Mouse (Mus musculus): ENCODE measurements around the gene Dnase1l3. TPM values are rescaled to one million over a fixed set of nuclear protein-coding genes. Genes with fewer than 3 reads are reported as not detected.

Dnase1l3 gene
- polyA plus RNA-seq, 1 experiment, result 0.30 TPM

DNA sequence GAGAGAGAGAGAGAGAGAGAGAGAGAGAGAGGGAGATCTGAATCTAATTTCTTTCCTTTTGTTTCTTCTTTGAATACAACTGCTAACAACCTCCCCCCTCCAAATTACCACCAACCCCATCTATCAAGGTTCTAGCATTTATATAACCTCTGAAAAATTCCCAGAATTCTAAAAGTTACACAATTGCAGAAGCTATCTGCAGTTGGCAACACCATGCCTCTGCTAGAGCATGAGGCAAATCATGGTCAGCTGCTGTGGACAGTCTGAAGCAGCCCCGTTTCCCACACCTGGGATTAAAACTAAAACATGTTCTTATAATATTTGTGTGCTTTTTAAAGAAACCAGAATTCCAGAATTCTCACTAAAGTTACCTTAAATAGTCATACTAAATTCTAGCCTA is 35.4 kb upstream of the Dnase1l3 start:
- H3K36me3 ChIP-seq (ENCODE audit: control insufficient read depth, insufficient read depth, low read length, poor library complexity, severe bottlenecking), result no peaks in the 10 kb centered on the region

DNA sequence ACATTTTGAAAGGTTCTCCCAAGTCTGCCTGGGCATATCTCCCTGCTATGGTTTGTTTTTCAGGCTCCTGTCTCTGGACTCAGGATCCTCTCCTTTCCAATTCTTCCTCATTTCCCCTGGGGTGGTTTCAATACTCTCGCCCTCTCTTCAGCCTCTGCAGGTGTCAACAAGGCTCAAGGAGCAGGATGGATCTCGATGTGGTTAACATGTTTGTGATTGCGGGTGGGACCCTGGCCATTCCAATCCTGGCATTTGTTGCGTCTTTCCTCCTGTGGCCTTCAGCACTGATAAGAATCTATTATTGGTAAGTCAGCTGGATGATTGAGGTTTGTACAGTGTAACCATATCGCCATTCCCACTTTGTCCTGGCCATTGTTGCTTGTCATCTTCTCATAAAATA is 33.7 kb upstream of the Dnase1l3 start:
- no peak for TF ChIP-seq POLR2A (IDR thresholded peaks at IDR 0.05; ENCODE audit: insufficient read depth, low read length)
- TF ChIP-seq CTCF (IDR thresholded peaks at IDR 0.05; ENCODE audit: low read depth, low read length), result no peak
- no peak for TF ChIP-seq EP300 (IDR thresholded peaks at IDR 0.05; ENCODE audit: insufficient read depth, low read depth, low read length)
- no peak overlapping the region for H3K9ac ChIP-seq (ENCODE audit: low read depth, poor library complexity, severe bottlenecking)

More for the DNA sequence above, 35.4 kb upstream of the Dnase1l3 start:
- H3K27ac ChIP-seq (ENCODE audit: insufficient read depth, low read length), result no peak overlapping the region
- H3K27me3 ChIP-seq (ENCODE audit: control insufficient read depth, insufficient read depth, low read length, poor library complexity, severe bottlenecking), result no peaks in the 10 kb centered on the region
- no peak overlapping the region for H3K4me3 ChIP-seq (ENCODE audit: low read depth, low read length)
- TF ChIP-seq POLR2A (IDR thresholded peaks at IDR 0.05; ENCODE audit: insufficient read depth, low read length), result no peak
- H3K9ac ChIP-seq (ENCODE audit: low read depth, poor library complexity, severe bottlenecking), result no peak overlapping the region
- H3K9me3 ChIP-seq (replicated peaks; ENCODE audit: control insufficient read depth, insufficient read depth, low read length, poor library complexity, severe bottlenecking), result no peaks in the 10 kb centered on the region
- peaks cover 3% of the 10 kb centered on the region for H3K4me1 ChIP-seq (ENCODE audit: control insufficient read depth, insufficient read depth, low read length)

DNA sequence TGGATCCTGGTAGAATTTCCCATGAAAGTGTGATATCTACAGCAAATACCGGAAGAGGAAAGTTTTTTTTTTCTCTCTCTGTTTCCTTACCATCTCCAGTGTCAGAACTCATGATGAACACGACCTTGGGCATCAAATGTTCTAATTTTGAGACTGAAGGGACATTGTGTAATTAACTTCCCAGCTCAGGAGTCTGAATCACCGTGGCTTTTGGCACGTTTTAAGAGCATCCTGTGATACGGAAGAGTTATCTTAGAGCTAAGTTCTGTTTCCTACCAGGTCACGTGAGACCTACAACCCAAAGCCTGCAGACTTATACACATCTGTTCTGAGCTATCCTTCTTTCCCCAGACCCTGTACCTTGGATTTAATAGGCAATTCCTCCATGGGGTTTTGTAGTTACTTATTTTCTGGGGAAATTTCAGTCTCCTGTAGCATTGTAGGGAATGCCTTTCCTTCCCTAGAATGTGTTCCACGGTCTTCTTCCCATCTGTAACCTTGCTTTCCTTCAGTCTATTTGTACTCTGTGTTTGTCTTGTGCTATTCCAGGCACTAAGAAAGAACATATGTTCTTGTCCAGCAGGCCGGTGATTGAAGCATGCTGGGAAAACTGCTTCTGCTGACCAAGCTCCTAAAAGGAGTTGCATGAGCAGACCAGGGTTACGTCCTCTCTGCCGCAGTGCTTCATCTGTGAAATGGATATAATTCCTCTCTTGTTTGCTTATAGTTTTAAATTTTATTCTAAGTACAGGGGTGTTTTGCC is 32.6 kb upstream of the Dnase1l3 start:
- Histone ChIP-seq H3K27me3 (ENCODE audit: control insufficient read depth, insufficient read depth, low read length, poor library complexity, severe bottlenecking) (no peaks in the 10 kb centered on the region), H3K9ac (ENCODE audit: low read depth, poor library complexity, severe bottlenecking) (no peak overlapping the region), H3K9me3 (replicated peaks; ENCODE audit: control insufficient read depth, insufficient read depth, low read length, poor library complexity, severe bottlenecking) (no peaks in the 10 kb centered on the region), H3K36me3 (ENCODE audit: control insufficient read depth, insufficient read depth, low read length, poor library complexity, severe bottlenecking) (no peaks in the 10 kb centered on the region), H3K4me1 (ENCODE audit: control insufficient read depth, insufficient read depth, low read length) (peaks cover 3% of the 10 kb centered on the region), H3K4me3 (ENCODE audit: low read depth, low read length) (no peak overlapping the region), H3K27ac (ENCODE audit: insufficient read depth, low read length) (no peak overlapping the region)
- TF ChIP-seq EP300 (IDR thresholded peaks at IDR 0.05; ENCODE audit: insufficient read depth, low read depth, low read length) (no peak), CTCF (IDR thresholded peaks at IDR 0.05; ENCODE audit: low read depth, low read length) (no peak), POLR2A (IDR thresholded peaks at IDR 0.05; ENCODE audit: insufficient read depth, low read length) (no peak)

More for the DNA sequence above, 33.7 kb upstream of the Dnase1l3 start:
- Histone ChIP-seq H3K27ac (ENCODE audit: insufficient read depth, low read length) (no peak overlapping the region), H3K36me3 (ENCODE audit: control insufficient read depth, insufficient read depth, low read length, poor library complexity, severe bottlenecking) (no peaks in the 10 kb centered on the region), H3K27me3 (ENCODE audit: control insufficient read depth, insufficient read depth, low read length, poor library complexity, severe bottlenecking) (no peaks in the 10 kb centered on the region), H3K4me1 (ENCODE audit: control insufficient read depth, insufficient read depth, low read length) (peaks cover 3% of the 10 kb centered on the region), H3K9me3 (replicated peaks; ENCODE audit: control insufficient read depth, insufficient read depth, low read length, poor library complexity, severe bottlenecking) (no peaks in the 10 kb centered on the region), H3K4me3 (ENCODE audit: low read depth, low read length) (no peak overlapping the region)

GRCm38 (mm10) chr14:8024936-8025335 is 30.6 kb upstream of the Dnase1l3 start:
- Histone ChIP-seq H3K9me3 (replicated peaks; ENCODE audit: control insufficient read depth, insufficient read depth, low read length, poor library complexity, severe bottlenecking) (no peaks in the 10 kb centered on the region), H3K27ac (ENCODE audit: insufficient read depth, low read length) (no peak overlapping the region), H3K4me1 (ENCODE audit: control insufficient read depth, insufficient read depth, low read length) (peaks cover 3% of the 10 kb centered on the region), H3K27me3 (ENCODE audit: control insufficient read depth, insufficient read depth, low read length, poor library complexity, severe bottlenecking) (no peaks in the 10 kb centered on the region), H3K9ac (ENCODE audit: low read depth, poor library complexity, severe bottlenecking) (no peak overlapping the region), H3K36me3 (ENCODE audit: control insufficient read depth, insufficient read depth, low read length, poor library complexity, severe bottlenecking) (no peaks in the 10 kb centered on the region), H3K4me3 (ENCODE audit: low read depth, low read length) (no peak overlapping the region)
- TF ChIP-seq POLR2A (IDR thresholded peaks at IDR 0.05; ENCODE audit: insufficient read depth, low read length) (no peak), CTCF (IDR thresholded peaks at IDR 0.05; ENCODE audit: low read depth, low read length) (no peak), EP300 (IDR thresholded peaks at IDR 0.05; ENCODE audit: insufficient read depth, low read depth, low read length) (no peak)

DNA sequence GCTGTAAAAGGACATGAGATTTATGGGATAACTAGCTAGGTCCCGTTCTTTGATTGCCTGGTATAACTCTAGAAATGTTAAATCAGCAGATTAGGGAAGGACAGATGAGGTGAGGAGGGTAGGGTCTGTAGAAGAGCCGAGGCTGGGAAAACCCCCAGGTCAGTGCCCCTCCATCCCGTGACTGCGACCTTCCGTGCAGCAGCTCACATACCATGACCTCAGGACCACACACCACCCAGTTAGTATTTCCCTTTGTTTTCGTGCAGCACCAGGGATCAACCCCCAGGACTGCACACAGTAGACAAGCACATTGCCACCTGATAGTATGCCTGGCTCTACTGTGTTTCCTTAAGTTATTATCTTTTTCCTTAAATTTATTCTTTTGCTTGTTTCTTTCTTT is 30.1 kb upstream of the Dnase1l3 start:
- H3K36me3 ChIP-seq (ENCODE audit: control insufficient read depth, insufficient read depth, low read length, poor library complexity, severe bottlenecking), result no peaks in the 10 kb centered on the region
- no peaks in the 10 kb centered on the region for H3K9me3 ChIP-seq (replicated peaks; ENCODE audit: control insufficient read depth, insufficient read depth, low read length, poor library complexity, severe bottlenecking)
- H3K4me3 ChIP-seq (ENCODE audit: low read depth, low read length), result no peak overlapping the region
- peaks cover 3% of the 10 kb centered on the region for H3K4me1 ChIP-seq (ENCODE audit: control insufficient read depth, insufficient read depth, low read length)
- no peak overlapping the region for H3K27ac ChIP-seq (ENCODE audit: insufficient read depth, low read length)
- TF ChIP-seq POLR2A (IDR thresholded peaks at IDR 0.05; ENCODE audit: insufficient read depth, low read length) (no peak), CTCF (IDR thresholded peaks at IDR 0.05; ENCODE audit: low read depth, low read length) (no peak), EP300 (IDR thresholded peaks at IDR 0.05; ENCODE audit: insufficient read depth, low read depth, low read length) (no peak)
- no peak overlapping the region for H3K9ac ChIP-seq (ENCODE audit: low read depth, poor library complexity, severe bottlenecking)
- H3K27me3 ChIP-seq (ENCODE audit: control insufficient read depth, insufficient read depth, low read length, poor library complexity, severe bottlenecking), result no peaks in the 10 kb centered on the region

- TF ChIP-seq POLR2A (IDR thresholded peaks at IDR 0.05; ENCODE audit: insufficient read depth, low read length), result no peak
- TF ChIP-seq CTCF (IDR thresholded peaks at IDR 0.05; ENCODE audit: low read depth, low read length), result no peak
- no peak for TF ChIP-seq EP300 (IDR thresholded peaks at IDR 0.05; ENCODE audit: insufficient read depth, low read depth, low read length)
- no peaks in the 10 kb centered on the region for H3K9me3 ChIP-seq (replicated peaks; ENCODE audit: control insufficient read depth, insufficient read depth, low read length, poor library complexity, severe bottlenecking)
These were observed 26.2 kb upstream of the Dnase1l3 start for GRCm38 (mm10) chr14:8020546-8020945.

More at GRCm38 (mm10) chr14:8020546-8020945, 26.2 kb upstream of the Dnase1l3 start:
- H3K9ac ChIP-seq (ENCODE audit: low read depth, poor library complexity, severe bottlenecking), result no peak overlapping the region
- H3K4me3 ChIP-seq (ENCODE audit: low read depth, low read length), result no peak overlapping the region
- no peak overlapping the region for H3K27ac ChIP-seq (ENCODE audit: insufficient read depth, low read length)
- no peaks in the 10 kb centered on the region for H3K4me1 ChIP-seq (ENCODE audit: control insufficient read depth, insufficient read depth, low read length)
- H3K36me3 ChIP-seq (ENCODE audit: control insufficient read depth, insufficient read depth, low read length, poor library complexity, severe bottlenecking), result no peaks in the 10 kb centered on the region
- H3K27me3 ChIP-seq (ENCODE audit: control insufficient read depth, insufficient read depth, low read length, poor library complexity, severe bottlenecking), result no peaks in the 10 kb centered on the region
